Mouse (Mus musculus) adrenal gland, postnatal 14 days (tissue): ENCODE results near the gene Gm9195. TPM values are rescaled to one million over a fixed set of nuclear protein-coding genes. Genes with fewer than 3 reads are reported as not detected.
A peak's percentile ranks its signal among the peaks of the same experiment; 100 is the strongest.

ENCODE experiments used
- DNase-seq: peaks from one replicate; pipeline ENCODE4 v3.0.0; 2021; ENCODE audit warnings: mixed read lengths
- long read RNA-seq, 2 experiments: library from polyadenylated mRNA; stranded (forward); transcript quantifications; one replicate each; pipeline ENCODE4 v2.0.0; 2021
- total RNA-seq: library from RNA; stranded (reverse); gene quantifications from 2 replicates; pipeline ENCODE4 v1.2.3, GENCODE M21; 2021

The Gm9195 gene
- not detected in 2 replicates for total RNA-seq
- long read RNA-seq, experiment 1: 0 reads
- long read RNA-seq, experiment 2: 0 reads

DNA sequence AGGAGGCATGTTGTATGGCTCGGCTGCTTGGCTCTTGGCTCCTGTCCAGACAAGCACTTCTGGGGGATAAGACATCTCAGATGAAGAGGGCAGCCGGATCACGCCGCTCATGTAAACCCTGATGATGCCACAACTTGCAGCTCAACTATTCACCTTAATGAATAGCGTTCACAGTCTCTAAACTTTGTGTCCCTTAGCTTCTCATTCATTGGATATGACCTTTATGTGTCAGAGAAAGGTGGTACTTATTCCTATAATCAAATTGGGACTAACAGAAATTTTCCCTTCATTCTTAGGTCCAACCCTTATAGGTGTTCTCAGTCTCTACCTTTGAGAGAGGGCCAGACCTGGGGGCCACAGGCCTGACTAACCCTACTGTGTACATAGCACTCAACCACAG lies at the start of gene Gm9195:
TSS of gene Gm9195 (minus strand) at position 101 of the 400 bp plus-strand sequence.
- DNase-seq: no peak

DNA sequence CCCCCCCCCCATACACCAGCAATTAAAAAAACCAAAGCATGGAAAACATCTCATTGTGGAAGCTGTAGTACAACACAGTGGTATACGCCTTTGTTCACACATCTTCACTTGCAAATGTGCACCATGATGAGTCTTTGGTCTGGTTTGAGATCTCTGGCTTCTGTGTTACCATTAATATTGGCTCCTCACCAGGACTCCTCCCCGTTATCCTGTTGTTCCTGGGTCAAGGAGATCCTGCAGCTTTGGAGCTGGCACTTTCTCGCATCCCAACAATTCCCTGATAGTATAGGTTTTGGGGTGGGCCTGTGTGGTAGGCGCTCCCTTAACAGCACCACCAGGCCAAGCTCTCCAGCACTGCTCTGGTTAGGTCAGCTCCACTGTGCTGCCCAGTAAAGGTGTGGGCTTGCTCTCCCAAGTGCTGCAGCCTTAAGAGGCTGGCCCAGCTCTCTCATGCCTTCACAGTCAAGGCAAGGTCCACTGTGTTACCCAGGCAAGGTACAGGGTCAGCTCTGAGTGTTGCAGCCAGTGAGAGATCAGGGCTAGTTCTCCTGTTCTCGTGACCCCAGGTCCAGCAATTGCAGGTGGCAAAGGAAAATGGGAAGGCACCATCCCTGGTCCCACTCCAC lies 44.9 kb upstream of the Gm9195 start:
- peak; percentile 16 for DNase-seq

DNA sequence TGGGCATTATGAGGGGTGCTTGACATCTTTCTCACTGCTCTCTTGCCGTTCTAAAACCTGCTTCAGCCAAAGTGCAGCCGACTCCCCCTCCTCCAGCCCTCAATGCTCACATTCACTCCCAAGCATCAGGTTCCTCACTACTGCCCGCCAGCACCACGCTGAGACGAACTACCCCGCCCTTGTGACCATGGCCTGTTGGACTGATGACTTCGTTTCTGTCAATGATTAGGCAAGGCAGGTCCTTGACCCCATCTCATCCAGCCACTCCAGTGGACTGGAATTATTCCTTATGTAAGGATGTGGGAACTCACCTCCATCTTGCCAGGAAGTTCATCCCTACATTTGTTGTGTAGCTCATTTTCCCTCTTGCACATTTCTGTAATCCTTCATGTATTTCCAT lies 42.2 kb upstream of the Gm9195 start:
- DNase-seq: no peak

DNA sequence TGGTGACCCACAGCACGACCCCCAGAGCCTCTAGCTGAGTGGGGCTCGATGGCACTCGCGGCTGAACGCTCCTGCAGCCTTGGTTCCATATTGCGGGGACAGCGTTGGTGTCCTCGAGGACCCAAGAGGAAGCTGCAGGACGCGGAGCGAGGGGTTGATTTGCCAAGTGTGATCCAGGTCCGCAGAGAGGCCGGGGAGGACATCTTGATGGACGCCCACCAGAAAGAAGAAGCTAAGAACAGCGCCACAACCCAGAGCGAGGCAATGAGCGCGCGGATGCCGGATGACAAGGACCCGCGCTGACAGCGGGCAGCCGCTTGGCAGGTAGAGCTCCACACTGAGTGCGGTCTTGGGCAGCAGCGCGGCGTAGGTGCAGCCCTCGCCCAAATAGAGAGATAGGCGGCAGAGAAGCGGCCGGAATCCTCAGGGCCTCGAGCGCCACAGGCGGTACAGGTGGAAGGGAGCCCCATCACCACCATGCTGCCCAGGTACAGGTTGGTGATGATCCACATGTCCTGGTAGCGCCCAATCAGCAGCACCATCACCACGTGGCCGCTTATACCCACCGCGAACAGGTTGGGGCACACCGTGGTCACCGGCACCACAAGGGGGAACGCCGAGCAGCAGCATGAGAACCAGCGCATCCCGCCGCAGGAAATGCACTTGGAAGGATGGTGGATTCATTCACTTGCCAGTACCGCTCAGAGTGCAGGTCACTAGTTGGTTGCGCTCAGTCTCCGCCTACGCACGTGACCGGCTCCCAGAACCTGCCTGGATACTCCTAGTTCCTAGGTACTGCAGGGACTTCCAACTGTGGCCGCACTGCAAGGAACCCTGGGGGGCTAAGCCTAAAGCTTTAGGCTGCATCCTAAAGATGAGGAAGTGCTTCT lies 40.6 kb upstream of the Gm9195 start:
- peak; percentile 47 for DNase-seq

DNA sequence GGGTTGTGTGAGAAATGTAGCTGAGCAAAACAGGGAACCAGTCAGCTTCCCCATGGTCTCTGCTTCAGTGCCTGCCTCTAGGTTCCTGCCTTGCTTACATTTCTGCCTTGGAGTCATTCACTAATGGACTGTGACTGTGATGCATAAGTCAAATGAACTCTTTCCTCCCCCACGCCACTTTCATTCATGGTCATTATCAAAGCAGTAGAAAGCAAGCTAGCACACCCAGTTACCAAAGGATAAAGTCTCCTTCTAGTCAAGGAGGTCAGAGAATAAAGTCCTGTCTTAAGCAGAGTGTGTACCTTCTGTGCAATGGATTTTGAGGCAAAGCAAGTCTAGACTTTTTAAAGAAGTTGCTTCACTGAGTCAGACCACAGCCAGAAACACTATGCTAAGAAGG lies 35.5 kb upstream of the Gm9195 start:
- DNase-seq: no peak

DNA sequence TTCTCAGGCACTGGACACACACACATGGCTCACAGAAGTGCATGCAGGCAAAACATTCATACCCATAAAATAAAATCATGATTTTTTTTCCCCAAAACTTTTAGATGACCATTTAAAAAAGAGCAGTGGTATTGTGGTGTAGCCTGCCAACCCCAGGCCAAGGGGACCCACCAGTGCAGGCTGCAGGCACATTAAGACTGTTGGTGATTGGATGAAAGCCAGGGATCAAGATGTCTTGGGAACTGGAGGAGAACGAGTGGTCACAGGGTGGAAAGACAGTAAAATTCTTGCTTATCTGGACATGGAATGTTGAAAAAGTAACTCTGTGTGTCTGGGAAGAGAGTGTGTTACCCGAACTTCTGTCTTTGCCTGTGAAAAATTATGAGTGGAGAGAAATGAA lies 27.9 kb upstream of the Gm9195 start:
- DNase-seq: no peak

DNA sequence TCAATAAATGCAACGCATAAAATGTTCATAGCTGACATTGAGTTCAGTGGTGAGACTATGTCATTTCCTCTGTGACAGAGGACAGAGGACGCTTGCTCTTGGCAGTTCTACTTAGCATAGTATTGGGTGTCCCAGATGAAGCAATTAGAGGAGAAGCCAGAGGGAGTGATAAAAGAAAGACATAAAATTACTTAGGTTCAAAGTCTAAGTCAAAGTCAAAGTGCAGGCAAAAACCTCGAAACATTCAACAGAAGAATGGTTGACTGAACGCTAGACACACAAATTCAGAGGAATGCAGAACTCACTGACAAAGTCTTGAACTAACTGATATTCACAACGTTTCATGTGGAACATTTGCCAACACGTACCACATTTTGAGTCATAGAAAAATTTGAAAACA lies 27.1 kb upstream of the Gm9195 start:
- no peak for DNase-seq

DNA sequence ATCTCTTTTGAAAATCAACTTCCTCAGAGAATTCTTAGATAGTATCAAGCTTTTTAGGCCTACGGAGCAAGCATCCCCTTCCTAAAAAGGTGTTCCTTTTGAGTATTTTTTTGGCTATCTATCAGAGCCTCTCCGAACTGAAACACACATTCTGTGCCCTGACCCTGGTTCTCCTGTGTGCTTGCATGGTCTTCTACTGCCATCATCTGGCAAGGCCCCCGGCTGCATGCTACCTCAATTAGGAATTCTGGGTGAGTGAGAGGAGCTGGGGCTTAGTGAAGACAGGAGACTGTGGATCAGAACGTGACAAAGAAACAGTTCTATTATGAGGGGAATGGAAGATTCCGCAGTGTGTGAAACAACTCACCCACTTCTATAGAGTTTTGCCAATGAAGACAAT lies 24.7 kb upstream of the Gm9195 start:
- DNase-seq: peak; percentile 58

DNA sequence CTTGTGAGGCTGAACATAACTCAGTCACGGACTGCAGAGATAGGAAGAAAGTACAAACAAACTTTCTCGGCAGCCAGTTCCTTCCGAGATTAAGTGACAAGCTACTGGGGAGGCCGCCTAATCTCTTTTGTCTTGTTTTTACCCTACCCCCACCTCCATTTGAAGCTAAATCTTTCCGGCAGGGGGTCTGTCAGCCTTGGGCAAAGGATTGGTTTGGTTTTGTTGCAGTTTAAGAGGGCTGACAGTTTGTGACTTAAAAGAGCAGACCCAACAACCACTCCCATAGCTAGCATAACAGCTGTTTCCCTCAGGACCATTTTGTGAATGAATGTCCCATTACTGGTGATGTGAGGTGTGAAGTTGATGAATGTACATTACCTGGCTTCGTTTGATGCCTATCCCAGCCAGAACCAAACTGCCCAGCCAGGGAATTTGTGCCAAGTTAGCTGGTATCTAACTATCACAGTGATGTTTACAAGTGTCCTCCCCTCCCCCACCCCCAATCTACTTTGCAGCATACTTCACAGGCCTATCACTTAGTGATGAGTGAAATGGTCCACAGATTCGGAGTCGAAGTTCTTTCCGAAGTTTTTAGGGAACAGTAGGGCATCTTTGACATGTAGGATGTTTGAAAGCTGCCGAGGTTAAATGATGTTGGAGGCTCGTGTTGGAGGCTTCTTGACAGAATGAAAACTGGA lies 15.2 kb upstream of the Gm9195 start:
- no peak for DNase-seq

DNA sequence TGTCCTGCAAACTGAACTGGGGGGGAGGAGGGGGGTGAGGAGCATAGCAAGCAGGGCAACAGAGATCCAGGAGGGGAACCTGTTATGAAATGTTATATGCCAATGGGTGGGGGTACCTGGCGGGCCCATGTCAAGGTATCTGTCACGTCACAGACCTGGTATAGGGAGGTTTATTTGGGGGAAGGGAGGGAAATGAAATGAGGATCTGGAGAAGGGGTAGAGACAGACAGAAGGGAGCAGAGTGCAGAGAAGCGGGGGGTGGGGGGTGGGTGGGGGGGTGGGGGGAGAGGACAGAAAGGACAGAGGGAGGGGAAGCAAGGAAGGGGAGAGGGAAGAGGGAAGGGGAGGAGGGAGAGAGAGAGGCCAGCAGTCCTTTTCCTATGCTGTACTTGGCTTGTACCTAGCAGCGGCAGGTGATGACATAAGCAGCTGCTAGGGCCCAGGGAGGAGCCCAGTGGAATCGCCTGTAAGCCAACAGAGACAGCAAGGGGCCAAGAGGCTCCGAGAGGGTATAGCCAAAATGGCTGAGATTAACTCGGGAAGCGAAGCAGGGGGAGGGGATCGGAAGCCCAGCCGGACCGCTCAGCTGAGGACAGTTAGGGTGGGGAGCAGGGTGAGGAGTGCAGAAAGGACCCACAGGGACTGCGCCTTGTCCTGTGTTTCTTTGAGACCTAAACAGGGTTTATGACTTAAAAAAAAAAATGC lies 14.5 kb upstream of the Gm9195 start:
- DNase-seq: peak; percentile 13

DNA sequence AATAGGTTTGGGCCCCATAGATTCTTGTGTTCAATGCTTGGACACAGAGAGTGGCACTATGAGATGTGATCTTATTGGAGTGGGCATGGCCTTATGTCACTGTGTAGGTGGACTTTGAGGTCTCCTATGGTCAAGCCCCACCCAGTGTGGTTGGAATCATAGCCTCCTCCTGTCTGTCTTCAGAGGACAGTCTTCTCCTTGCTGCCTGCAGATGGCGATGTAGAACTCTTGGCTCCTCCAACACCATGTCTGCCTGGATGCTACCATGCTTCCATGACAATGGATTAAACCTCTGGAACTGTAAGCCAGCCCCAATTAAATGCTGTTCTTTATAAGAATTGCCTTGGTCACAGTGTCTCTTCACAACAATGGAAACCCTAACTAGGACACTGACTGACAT lies 13.3 kb upstream of the Gm9195 start:
- no peak for DNase-seq

DNA sequence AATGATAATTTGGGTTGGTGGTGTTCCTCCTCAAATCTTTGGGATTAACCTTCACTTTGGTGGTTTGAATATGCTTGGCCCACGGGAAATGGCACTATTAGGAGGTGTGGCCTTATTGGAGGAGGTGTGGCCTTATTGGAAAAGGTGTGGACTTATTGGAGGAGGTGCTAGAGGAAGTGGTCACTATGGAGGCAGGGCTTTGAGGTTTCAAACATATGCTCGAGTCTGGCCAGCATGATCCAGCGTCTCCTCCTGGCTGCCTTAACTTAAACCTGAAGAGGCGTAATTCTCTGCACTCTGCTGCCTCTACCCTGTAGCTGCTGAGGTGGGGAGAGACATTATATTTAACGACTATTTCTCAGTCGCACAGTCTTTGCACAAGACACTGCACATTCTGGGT lies 11.6 kb upstream of the Gm9195 start:
- DNase-seq: no peak

DNA sequence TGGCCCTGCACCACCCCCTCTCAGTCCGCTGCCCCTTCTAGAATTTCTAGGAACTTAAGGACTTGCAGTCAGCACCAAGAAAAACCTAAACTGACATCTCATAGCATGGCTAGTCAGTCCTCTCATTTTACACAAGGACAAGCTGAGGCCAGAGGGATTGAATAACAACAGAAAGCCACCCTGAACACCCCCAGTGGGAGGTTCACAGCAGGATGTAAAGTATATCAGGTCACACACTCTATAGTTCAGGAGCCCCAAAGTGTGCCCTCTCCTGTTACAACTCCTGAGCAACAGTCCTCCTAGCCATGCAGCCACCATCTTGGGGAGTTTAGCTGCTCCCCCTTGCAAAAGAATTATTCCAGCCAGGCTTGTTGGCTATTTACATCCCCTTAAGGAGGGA lies 2.1 kb upstream of the Gm9195 start:
- no peak for DNase-seq

DNA sequence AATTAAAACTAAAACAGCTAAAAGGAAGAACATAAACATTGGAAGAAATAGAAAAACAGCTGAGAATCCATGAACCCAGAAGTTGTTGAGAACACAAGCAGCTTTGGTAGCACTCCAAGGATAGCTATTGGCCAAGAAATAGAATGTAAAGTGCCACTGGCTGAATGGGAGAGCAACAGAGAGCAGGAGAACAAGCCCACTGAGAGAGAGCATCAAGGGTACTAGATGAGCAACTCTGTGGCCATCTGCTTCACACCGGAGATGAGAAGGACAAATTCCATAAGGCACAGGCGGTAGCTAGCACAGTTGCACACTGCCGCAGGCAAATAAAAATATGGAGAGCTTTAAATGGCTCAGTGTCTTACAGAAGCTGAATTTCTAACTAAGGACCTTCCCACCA lies 1.3 kb downstream of the Gm9195 start:
- no peak for DNase-seq

DNA sequence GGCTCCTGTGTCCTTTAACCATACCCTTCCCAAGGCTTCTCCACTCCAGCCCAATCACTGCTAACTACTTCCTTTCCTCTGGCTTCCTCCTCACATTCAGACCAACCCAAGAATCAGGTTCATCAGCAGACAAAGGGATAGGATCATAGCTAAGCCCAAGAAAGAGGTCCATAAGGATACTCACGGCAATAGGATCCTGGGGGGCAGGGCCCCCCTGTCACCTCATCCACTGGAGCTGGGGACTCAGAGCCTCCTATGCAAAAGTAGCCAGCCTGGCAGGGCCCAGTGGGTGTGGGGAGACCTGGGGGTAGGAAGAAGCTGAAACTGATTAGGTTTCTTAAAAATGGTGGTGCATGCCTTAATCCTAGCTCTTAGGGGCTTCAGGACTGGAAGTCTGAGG lies 17.1 kb downstream of the Gm9195 start:
- DNase-seq: no peak

DNA sequence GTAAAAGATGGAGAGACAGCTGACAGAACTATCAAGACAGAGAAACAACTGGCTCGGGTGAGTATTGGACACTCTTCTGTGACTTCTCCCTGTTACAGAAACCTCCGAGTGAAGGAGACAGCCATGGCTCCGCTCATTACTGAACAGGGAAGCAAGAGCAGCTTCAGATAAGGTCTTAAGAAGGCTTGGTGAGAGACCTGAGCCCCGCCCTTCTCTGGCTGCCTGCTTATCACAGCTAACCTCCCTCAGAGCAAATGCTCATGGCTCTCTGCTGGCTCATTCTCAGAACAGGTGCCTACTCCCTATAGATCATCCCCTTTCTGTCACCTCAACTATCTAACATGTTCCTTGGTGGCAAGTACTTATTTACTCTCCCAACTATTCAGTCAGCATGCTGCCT lies 23.2 kb downstream of the Gm9195 start:
- no peak for DNase-seq

DNA sequence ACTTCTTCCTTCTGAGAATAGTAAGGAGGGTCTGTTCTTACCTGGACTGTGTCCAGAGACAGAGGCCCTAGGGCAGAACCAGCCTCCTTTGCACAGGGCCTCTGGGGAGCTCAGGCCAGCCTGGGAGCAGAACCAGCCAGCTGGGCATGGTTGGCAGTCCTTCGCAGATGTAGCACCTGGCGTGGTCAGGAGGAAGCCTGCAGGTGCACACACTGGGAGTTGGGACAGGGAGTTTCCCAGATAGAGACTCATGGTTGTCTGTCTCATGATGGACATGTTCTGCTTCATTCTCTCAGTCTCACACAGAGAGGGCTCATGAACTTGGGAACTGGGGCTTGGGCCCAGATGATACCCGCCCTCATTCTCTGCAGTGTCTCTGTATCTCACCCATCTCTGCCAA lies 25.3 kb downstream of the Gm9195 start:
- DNase-seq: no peak

DNA sequence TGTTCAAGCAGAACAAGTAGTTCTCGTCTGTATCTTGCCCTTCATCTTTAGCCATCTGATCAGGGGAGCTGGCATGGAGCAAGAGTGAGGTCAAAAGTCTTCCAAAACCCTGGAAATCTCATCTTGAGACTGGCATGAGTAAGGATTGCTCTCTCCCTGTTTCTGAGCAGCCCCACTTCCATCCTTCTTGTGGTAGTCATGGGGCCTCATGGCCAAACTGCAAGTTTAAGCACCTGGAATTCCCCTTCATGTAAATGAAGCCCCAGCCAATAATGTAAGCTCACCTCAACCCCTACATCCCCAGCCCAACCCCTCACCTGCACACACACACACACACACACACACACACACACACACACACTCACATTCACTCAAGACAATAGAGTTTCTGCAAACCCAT lies 30.0 kb downstream of the Gm9195 start:
- DNase-seq: no peak

DNA sequence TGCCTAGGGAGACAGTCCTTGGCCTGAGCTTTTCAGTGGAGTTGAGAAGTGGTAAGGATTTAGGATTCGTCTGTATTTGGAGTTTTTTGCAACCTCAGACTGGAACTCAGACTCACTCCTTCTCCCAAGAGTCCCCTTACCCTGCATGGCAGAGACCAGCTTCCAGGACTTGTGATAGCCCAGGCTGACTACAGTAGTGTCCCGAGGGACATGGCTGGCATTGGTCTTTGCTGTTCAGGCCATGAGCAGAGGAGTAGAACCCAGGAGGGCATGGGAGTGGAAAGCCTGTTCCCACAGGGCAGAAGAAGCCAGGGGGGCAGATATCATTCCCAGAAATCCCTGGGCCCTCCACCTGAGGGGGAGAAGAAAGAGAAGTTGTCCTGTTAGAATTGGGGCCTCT lies 31.3 kb downstream of the Gm9195 start:
- peak; percentile 53 for DNase-seq

DNA sequence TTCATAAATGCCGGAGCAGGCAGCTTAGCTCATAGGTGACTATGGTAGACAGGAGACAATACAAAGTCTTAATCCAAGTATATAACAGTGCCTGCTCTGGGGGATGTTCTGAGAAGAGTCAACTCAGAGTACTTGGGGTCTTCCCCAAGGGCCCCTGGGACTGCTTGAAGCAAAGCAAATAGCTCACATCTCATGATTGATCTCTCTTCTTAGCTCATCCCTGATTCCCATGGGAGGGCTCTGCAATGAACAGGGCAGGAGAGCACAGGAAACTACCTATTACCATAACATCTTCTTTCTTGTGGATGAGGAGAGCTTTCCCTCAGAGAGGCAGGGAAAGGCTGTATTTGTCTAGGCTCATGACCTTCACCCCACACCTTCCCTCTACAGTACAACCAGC lies 32.7 kb downstream of the Gm9195 start:
- DNase-seq: no peak

DNA sequence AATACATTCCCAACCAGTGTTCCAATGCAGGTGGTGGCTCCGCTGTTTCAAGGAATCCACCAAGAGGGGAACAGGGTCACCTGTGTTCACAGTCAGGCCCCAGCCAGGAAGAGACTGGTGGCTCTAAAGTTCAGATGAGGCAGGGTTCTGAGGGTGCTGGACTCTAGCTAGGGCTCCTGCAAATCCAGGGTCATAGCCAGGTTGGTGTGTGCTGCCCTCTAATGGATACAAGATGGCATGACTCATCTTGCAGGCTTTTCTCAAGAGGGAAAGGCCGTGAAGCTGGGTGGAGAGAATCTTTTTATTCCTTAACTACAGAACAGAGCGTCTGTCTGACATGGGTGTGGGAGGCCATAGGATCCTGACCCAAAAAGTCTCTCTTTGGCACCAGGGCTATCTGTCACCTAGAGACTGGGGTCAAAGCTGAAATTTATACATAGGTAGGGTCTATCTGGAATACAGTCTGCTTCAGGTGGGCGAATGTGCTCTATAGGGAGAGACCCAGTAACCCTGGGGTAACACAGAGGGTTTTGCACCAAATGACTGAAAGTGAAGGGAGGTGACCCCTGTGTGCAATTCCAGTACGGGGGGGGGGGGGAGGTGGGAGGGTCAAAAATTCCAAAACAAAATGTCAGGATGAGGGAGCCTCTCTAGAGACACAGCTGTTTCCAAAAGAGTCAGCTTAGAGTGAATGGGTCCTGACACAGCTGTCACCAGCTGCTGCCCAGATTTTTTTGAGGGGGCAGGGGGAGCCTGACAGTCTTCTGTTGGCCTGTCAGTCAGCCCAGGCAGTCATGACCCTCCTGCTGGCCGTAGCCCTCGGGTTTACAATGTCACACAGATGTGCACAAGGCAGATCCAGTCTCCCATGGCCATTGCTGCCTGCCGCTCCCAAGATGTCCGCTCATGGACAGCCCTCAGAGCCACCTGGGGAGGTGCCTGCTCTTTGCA lies 44.2 kb downstream of the Gm9195 start:
- peak; percentile 45 for DNase-seq
